Mouse (Mus musculus) olfactory bulb, adult 2 months (tissue): ENCODE results near the gene Ube2n.

Source experiments
- CTCF ChIP-seq: fragments of 200-500 bp; IDR thresholded peaks from 2 replicates; pipeline ENCODE4 v1.5.1; 2012; ENCODE audit warnings: low read depth, mild to moderate bottlenecking, low read length, moderate library complexity; ENCODE audit not compliant: insufficient read depth
- POLR2A ChIP-seq: fragments of 200-500 bp; IDR thresholded peaks from 2 replicates; pipeline ENCODE4 v1.6.1; 2012; ENCODE audit warnings: mild to moderate bottlenecking, low read depth, low read length, moderate library complexity; ENCODE audit not compliant: insufficient read depth

- no peak for TF ChIP-seq POLR2A
- TF ChIP-seq CTCF = no peak
These were observed 62.6 kb downstream of the Ube2n start for GRCm38 (mm10) chr10:95577567-95577950.
